Mouse (Mus musculus) ES-E14 (cell line): ENCODE measurements around the gene Vps52.

ENCODE experiments used
- CHD2 ChIP-seq: IDR thresholded peaks from 2 replicates; pipeline ENCODE4 v1.6.1; 2014; ENCODE audit warnings: mild to moderate bottlenecking, low read depth, low read length, inconsistent platforms
- MAFK ChIP-seq: IDR thresholded peaks from 2 replicates; pipeline ENCODE4 v1.6.1; 2014; ENCODE audit warnings: mild to moderate bottlenecking, low read depth, low read length, inconsistent platforms; ENCODE audit not compliant: insufficient read depth

DNA sequence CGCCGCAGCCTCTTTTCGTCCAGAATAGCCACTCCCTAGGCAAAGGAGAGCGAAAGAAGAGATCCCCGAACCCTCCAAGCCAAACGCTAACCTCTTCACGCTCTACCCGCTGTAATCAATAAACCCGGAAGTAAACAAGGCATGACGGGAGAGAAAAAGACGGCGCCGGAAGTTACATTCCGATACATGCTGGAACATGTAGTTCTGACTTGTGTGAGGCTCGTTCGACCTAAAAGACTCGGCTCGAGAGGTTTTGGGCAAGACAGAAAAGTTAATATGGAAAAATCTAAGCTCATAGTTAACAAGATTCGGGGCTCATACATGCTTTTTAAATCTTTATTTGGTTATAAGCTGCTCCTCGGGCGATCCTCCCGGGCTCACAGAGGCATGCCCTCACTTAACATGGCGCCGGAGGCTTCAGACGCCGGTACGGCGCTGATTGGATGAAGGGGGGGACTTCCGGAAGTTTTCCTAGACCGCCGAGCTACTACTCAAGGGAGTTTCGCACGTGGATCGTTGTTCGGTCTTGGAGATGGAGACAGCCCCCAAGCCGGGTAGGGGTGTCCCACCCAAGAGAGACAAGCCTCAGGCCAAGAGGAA, 15.3 kb upstream of the Vps52 start, which contains the start of the genes Pfdn6 and Wdr46:
- TF ChIP-seq CHD2 (peak; percentile 86), MAFK (no peak)
